Mouse (Mus musculus): ENCODE results near the gene Nr4a3. TPM values are rescaled to one million over a fixed set of nuclear protein-coding genes. Genes with fewer than 3 reads are reported as not detected.

Nr4a3 gene
- polyA plus RNA-seq, 1 experiment from 2014 or later: 1.6 TPM

DNA sequence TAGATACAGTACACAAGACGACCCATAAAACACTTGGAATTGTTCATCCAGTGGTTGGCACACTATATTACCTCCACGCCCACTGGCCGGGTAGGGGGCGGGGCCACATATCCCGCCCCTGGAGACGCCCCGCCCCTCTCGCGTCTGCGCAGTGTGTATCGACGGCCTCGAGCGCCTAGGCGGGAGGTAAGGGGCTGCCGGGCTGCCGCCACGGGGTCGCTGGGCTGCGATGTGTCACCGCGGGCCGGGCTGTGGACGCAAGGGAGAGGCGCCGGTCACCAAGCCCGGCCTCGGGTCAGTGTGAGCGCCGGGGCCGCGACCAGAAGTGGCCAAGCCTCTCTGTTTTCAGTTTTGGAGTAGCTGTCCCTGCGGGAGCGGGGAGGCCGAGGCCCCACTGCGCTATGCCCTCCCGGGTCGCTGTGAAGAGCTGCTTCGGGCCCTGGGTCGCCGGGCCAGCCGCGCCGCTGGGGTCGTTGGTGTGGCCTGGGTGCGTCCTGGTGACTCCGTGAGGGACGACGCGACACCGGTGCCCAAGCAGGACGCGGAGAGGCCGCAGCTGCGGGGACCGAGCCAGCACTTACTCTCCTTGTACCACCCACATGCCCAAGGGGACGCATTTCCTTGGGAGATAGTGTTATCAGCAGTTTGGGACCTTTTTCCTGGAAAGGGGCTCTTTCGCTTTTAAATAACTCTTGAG is 80.0 kb downstream of the Nr4a3 start, which contains the start of gene Stx17:
Gene Stx17 (plus strand): TSS at position 143 of the 697 bp plus-strand sequence.
- peak within 1 kb of the TSS; percentile 85 for H3K9ac ChIP-seq
- H3K9me3 ChIP-seq (ENCODE audit: control insufficient read depth, low read length): no peaks in the 10 kb centered on the region
- H3K4me2 ChIP-seq (replicated peaks): peak within 1 kb of the TSS; percentile 62
- no peaks in the 10 kb centered on the region for H3K27me3 ChIP-seq (ENCODE audit: control insufficient read depth, insufficient read depth, low read length)
- peak; percentile 85 for DNase-seq (ENCODE audit: low spot score)
- peak; percentile 99 for ATAC-seq (ENCODE audit: low FRiP score)
- H3K27ac ChIP-seq: no peak within 1 kb of the TSS
- H3K36me3 ChIP-seq (replicated peaks; ENCODE audit: control insufficient read depth, insufficient read depth): no peaks in the 10 kb centered on the region
- H3K4me1 ChIP-seq (replicated peaks; ENCODE audit: control insufficient read depth, insufficient read depth, low read length): no peaks in the 10 kb centered on the region
- 1% methylated on average over 58 of the region's 58 CpGs for WGBS
- peak within 1 kb of the TSS; percentile 72 for H3K4me3 ChIP-seq (replicated peaks; ENCODE audit: low read length)

DNA sequence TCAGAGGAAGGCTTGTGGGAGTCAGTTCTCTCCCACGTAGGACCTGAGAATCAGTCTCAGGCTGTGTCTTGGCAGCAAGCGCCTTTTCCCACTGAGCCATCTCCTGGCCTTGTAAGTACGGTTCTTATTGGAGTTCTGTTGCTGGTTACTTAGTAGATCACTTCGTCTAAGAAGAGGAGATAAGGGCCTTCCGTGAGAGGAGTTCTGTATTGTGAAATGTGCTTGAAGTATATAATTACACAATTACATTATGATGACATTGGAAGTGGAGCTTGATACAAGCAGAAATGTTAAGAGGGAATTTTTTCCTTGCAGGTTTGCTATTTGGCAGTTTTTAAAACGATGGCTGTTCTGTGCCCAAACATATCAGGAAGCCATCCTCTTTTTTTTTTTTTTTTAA is 85.4 kb downstream of the Nr4a3 start:
- no peaks in the 10 kb centered on the region for H3K4me1 ChIP-seq (replicated peaks; ENCODE audit: control insufficient read depth, insufficient read depth, low read length)
- DNase-seq (ENCODE audit: low spot score): no peak
- whole genome bisulfite sequencing: 88% methylated on average over 6 of the region's 6 CpGs
- no peak overlapping the region for H3K27ac ChIP-seq
- H3K36me3 ChIP-seq (replicated peaks; ENCODE audit: control insufficient read depth, insufficient read depth): no peaks in the 10 kb centered on the region
- H3K9me3 ChIP-seq (ENCODE audit: control insufficient read depth, low read length): no peaks in the 10 kb centered on the region
- no peak for ATAC-seq (ENCODE audit: low FRiP score)
- no peak overlapping the region for H3K4me3 ChIP-seq (replicated peaks; ENCODE audit: low read length)
- H3K4me2 ChIP-seq (replicated peaks): no peak overlapping the region
- no peak overlapping the region for H3K9ac ChIP-seq
- H3K27me3 ChIP-seq (ENCODE audit: control insufficient read depth, insufficient read depth, low read length): no peaks in the 10 kb centered on the region

DNA sequence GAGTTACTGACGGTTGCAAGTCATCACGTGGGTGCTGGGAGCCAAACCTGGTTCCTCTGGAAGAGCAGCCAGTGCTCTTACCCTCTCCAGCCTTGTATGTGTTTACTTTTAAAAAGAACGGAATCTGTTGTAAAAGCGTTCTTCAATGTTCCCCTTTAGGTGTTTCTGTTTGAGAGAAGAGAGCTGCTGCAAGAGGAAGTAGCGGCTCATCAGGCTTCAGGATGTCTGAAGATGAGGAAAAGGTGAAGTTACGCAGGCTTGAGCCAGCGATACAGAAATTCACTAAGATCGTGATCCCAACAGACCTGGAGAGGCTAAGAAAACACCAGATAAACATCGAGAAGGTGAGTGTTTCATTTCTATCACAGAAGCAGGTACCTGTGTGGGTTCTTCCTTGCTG is 86.7 kb downstream of the Nr4a3 start:
- Histone ChIP-seq H3K4me2 (replicated peaks) (no peak overlapping the region), H3K9me3 (ENCODE audit: control insufficient read depth, low read length) (no peaks in the 10 kb centered on the region), H3K27me3 (ENCODE audit: control insufficient read depth, insufficient read depth, low read length) (no peaks in the 10 kb centered on the region), H3K27ac (no peak overlapping the region), H3K9ac (no peak overlapping the region), H3K36me3 (replicated peaks; ENCODE audit: control insufficient read depth, insufficient read depth) (no peaks in the 10 kb centered on the region), H3K4me3 (replicated peaks; ENCODE audit: low read length) (no peak overlapping the region), H3K4me1 (replicated peaks; ENCODE audit: control insufficient read depth, insufficient read depth, low read length) (no peaks in the 10 kb centered on the region)
- DNase-seq (ENCODE audit: low spot score) (no peak), ATAC-seq (ENCODE audit: low FRiP score) (no peak)
- WGBS: 95% methylated on average over 9 of the region's 9 CpGs

DNA sequence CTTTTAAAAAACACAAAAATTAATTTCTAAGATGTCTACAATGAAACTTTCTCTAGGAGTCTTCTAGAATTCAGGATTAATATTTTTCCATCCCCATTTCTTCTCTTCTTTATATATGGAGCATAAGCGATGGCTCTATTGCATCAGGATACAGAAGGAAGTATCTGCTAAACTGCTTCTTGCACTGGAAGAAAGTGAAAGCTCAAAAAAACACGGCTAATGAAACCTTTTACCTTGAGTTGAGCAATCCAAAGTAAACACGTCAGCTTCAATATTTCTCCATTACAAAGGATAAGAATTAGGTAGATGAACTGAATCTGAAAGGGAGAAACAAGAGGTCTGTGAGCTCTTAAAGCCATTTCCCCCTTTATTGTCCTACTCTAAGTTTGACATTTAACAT is 87.8 kb downstream of the Nr4a3 start:
- Histone ChIP-seq H3K36me3 (replicated peaks; ENCODE audit: control insufficient read depth, insufficient read depth) (no peaks in the 10 kb centered on the region), H3K4me2 (replicated peaks) (no peak overlapping the region), H3K27me3 (ENCODE audit: control insufficient read depth, insufficient read depth, low read length) (no peaks in the 10 kb centered on the region), H3K4me1 (replicated peaks; ENCODE audit: control insufficient read depth, insufficient read depth, low read length) (no peaks in the 10 kb centered on the region), H3K9me3 (ENCODE audit: control insufficient read depth, low read length) (no peaks in the 10 kb centered on the region), H3K27ac (no peak overlapping the region), H3K4me3 (replicated peaks; ENCODE audit: low read length) (no peak overlapping the region), H3K9ac (no peak overlapping the region)
- ATAC-seq (ENCODE audit: low FRiP score): no peak
- DNase-seq (ENCODE audit: low spot score): no peak
- WGBS: 94% methylated on average over 3 of the region's 3 CpGs

Other genes starting within 250 kb of the Nr4a3 start
- gene Stx17, start 79.8 kb downstream of the Nr4a3 start, polyA plus RNA-seq (2014; fragmentation: Nextera tagmentation; extraction: Ambion mirVana): 27.1 and 27.3 TPM in 2 replicates
- 55.4 and 65.2 TPM in 2 replicates for gene Erp44, start 234.4 kb downstream of the Nr4a3 start, polyA plus RNA-seq (2014; fragmentation: Nextera tagmentation; extraction: Ambion mirVana)
- gene Invs, start 234.6 kb downstream of the Nr4a3 start, polyA plus RNA-seq (2014; fragmentation: Nextera tagmentation; extraction: Ambion mirVana): 3.9 and 5.7 TPM in 2 replicates

Data from hindbrain, embryonic 14.5 days (tissue).